Mouse (Mus musculus): ENCODE data around the gene Ppp2r5c. TPM values are rescaled to one million over a fixed set of nuclear protein-coding genes. Genes with fewer than 3 reads are reported as not detected.

The Ppp2r5c gene
- total RNA-seq, 2 experiments from 2014 or later: 266 to 272 TPM

- no peak for DNase-seq (ENCODE audit: extremely low spot score in 1 of 2, low spot score in 2 of 2)
- no peak overlapping the region for H3K4me3 ChIP-seq
- intact Hi-C loops (cut with DNase I): no loop called here
- no peak for TF ChIP-seq CTCF (IDR thresholded peaks at IDR 0.05)
- H3K27ac ChIP-seq: no peak overlapping the region
These were observed 25.6 kb upstream of the Ppp2r5c start for GRCm38 (mm10) chr12:110421361-110421760.

GRCm38 (mm10) chr12:110424008-110424704 is 22.8 kb upstream of the Ppp2r5c start:
- Histone ChIP-seq H3K4me3 (no peak overlapping the region), H3K27ac (no peak overlapping the region)
- no peak; the same call in 1 of the 2 replicates for TF ChIP-seq CTCF (IDR thresholded peaks at IDR 0.05)
- intact Hi-C loops (cut with DNase I): no loop called here
- no peak for DNase-seq (ENCODE audit: extremely low spot score in 1 of 2, low spot score in 2 of 2)

- TF ChIP-seq CTCF (IDR thresholded peaks at IDR 0.05): no peak
- H3K27ac ChIP-seq: no peak overlapping the region
- H3K4me3 ChIP-seq: no peak overlapping the region
- intact Hi-C loops (cut with DNase I): no loop called here
- DNase-seq (ENCODE audit: extremely low spot score in 1 of 2, low spot score in 2 of 2): no peak
These were observed 20.4 kb upstream of the Ppp2r5c start for GRCm38 (mm10) chr12:110426417-110427010.

GRCm38 (mm10) chr12:110429340-110429973 is 17.5 kb upstream of the Ppp2r5c start:
- intact Hi-C loops (cut with DNase I): no loop called here
- no peak overlapping the region for H3K4me3 ChIP-seq
- H3K27ac ChIP-seq: peak overlapping the region; percentile 76
- TF ChIP-seq CTCF (IDR thresholded peaks at IDR 0.05): no peak
- no peak for DNase-seq (ENCODE audit: extremely low spot score in 1 of 2, low spot score in 2 of 2)

- no peak for DNase-seq (ENCODE audit: extremely low spot score in 1 of 2, low spot score in 2 of 2)
- peak overlapping the region; percentile 76 for H3K27ac ChIP-seq
- intact Hi-C loops (cut with DNase I): loop anchor here (5.0 kb wide), 1 partner anchor 272 kb away; the partner anchor contains the start of gene Hsp90aa1
- H3K4me3 ChIP-seq: no peak overlapping the region
- TF ChIP-seq CTCF (IDR thresholded peaks at IDR 0.05): no peak
These were observed 16.9 kb upstream of the Ppp2r5c start for GRCm38 (mm10) chr12:110429990-110430389.

GRCm38 (mm10) chr12:110431805-110432204 is 15.1 kb upstream of the Ppp2r5c start:
- intact Hi-C loops (cut with DNase I): loop anchor here (5.0 kb wide), 1 partner anchor 270 kb away; the partner anchor contains the start of gene Hsp90aa1
- Histone ChIP-seq H3K4me3 (no peak overlapping the region), H3K27ac (no peak overlapping the region)
- no peak for TF ChIP-seq CTCF (IDR thresholded peaks at IDR 0.05)
- DNase-seq (ENCODE audit: extremely low spot score in 1 of 2, low spot score in 2 of 2): no peak

- DNase-seq (ENCODE audit: extremely low spot score in 1 of 2, low spot score in 2 of 2): no peak
- Histone ChIP-seq H3K4me3 (no peak overlapping the region), H3K27ac (no peak overlapping the region)
- intact Hi-C loops (cut with DNase I): no loop called here
- no peak for TF ChIP-seq CTCF (IDR thresholded peaks at IDR 0.05)
These were observed 10.1 kb upstream of the Ppp2r5c start for GRCm38 (mm10) chr12:110436638-110437366.

GRCm38 (mm10) chr12:110437367-110437703 is 9.6 kb upstream of the Ppp2r5c start:
- DNase-seq (ENCODE audit: extremely low spot score in 1 of 2, low spot score in 2 of 2): no peak

GRCm38 (mm10) chr12:110438367-110438973 is 8.4 kb upstream of the Ppp2r5c start:
- intact Hi-C loops (cut with DNase I): no loop called here
- peak; percentile 23 for TF ChIP-seq CTCF (IDR thresholded peaks at IDR 0.05)
- Histone ChIP-seq H3K4me3 (no peak overlapping the region), H3K27ac (no peak overlapping the region)
- no peak for DNase-seq (ENCODE audit: extremely low spot score in 1 of 2, low spot score in 2 of 2)

More at GRCm38 (mm10) chr12:110437367-110437703, 9.6 kb upstream of the Ppp2r5c start:
- Histone ChIP-seq H3K4me3 (no peak overlapping the region), H3K27ac (no peak overlapping the region)
- peak; percentile 27 for TF ChIP-seq CTCF (IDR thresholded peaks at IDR 0.05)
- intact Hi-C loops (cut with DNase I): no loop called here

GRCm38 (mm10) chr12:110442238-110442637 is 4.7 kb upstream of the Ppp2r5c start:
- H3K27ac ChIP-seq: no peak overlapping the region
- intact Hi-C loops (cut with DNase I): loop anchor here (10.0 kb wide), 1 partner anchor 403 kb away; the partner anchor contains the start of gene Mok
- DNase-seq (ENCODE audit: extremely low spot score in 1 of 2, low spot score in 2 of 2): no peak
- H3K4me3 ChIP-seq: no peak overlapping the region
- no peak for TF ChIP-seq CTCF (IDR thresholded peaks at IDR 0.05)

- intact Hi-C loops (cut with DNase I): loop anchor here (10.0 kb wide), 1 partner anchor 400 kb away; the partner anchor contains the start of gene Mok
- no peak for DNase-seq (ENCODE audit: extremely low spot score in 1 of 2, low spot score in 2 of 2)
- H3K27ac ChIP-seq: no peak overlapping the region
- H3K4me3 ChIP-seq: no peak overlapping the region
- TF ChIP-seq CTCF (IDR thresholded peaks at IDR 0.05): no peak
These were observed 2.4 kb upstream of the Ppp2r5c start for GRCm38 (mm10) chr12:110444530-110444929.
